ENCODE assay signal across 30 mouse cellular contexts in the genomic region with DNA sequence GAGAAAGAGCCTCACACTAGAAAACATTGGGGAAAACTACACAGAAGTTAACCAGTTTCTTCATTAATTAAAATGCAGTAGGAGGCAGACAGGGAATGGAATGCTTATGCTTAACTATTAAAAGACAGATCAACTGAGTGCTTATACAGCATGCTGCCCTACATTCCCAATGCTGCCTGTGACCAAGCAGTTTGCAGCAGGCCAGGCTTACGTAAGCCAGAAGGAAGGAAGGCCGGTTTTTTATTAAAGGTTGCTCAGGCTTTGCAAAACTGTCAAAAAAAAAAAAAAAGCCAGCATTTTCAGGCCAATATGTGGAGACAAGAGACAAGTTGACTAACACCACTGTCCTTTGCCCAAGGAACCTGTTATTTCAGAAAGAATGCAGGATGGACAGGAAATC. TPM values are rescaled to one million over a fixed set of nuclear protein-coding genes. Genes with fewer than 3 reads are reported as not detected.
A peak's percentile ranks its signal among the peaks of the same experiment; 100 is the strongest.
DNase-seq lines count a peak whose midpoint lies in the region; ATAC-seq and TF ChIP-seq lines count a peak whose summit lies in the region.
"Had no signal": no experiment of that assay in that cellular context is flagged by ENCODE, and none has a peak within 500 bp of the region (broad histone marks: within the 10 kb centered on the region; RNA-seq: fewer than 3 reads in every experiment).

No protein-coding gene starts in this region.

- peaks cover 24% of the 10 kb centered on the region for H3K36me3 ChIP-seq in kidney, adult 2 months (ENCODE audit: control insufficient read depth, insufficient read depth, low read length)
- H3K36me3 ChIP-seq in heart, adult 2 months (ENCODE audit: control insufficient read depth, insufficient read depth, low read length), result peaks cover 12% of the 10 kb centered on the region

- no peaks in the 10 kb centered on the region for H3K27me3 ChIP-seq in kidney, adult 2 months (replicated peaks; ENCODE audit: control insufficient read depth, insufficient read depth, low read length)
- H3K27me3 ChIP-seq in heart, adult 2 months (ENCODE audit: control insufficient read depth, insufficient read depth, low read length), result no peaks in the 10 kb centered on the region
- H3K27me3 ChIP-seq: embryonic facial prominence, embryonic 13.5 days; forebrain, embryonic 12.5 days; heart, embryonic 13.5 days had no signal

- no peak for TF ChIP-seq CTCF in kidney, adult 2 months (conservative IDR thresholded peaks at IDR 0.05; ENCODE audit: insufficient read depth, insufficient read length, low read depth, low read length)
- no peak for TF ChIP-seq CTCF in heart, adult 2 months (IDR thresholded peaks at IDR 0.05)

- no peak overlapping the region for H3K4me3 ChIP-seq in kidney, adult 2 months (ENCODE audit: insufficient read depth, low read depth, low read length)
- no peak overlapping the region for H3K4me3 ChIP-seq in heart, adult 2 months
- H3K4me3 ChIP-seq: embryonic facial prominence, embryonic 10.5 days; embryonic facial prominence, embryonic 13.5 days; erythroblast, embryonic 14.5 days; forebrain, embryonic 12.5 days; heart, embryonic 13.5 days had no signal

- no peaks in the 10 kb centered on the region for H3K79me2 ChIP-seq in heart, adult 2 months (replicated peaks; ENCODE audit: control insufficient read depth, insufficient read depth, low read length)

- no peak overlapping the region for H3K9ac ChIP-seq in heart, adult 2 months (ENCODE audit: low read depth, low read length)
- H3K9ac ChIP-seq: embryonic facial prominence, embryonic 13.5 days; forebrain, embryonic 12.5 days; heart, embryonic 13.5 days; hindbrain, embryonic 14.5 days had no signal

- peak; percentile 65; the same call in 1 of the 2 replicates for ATAC-seq in megakaryocyte progenitor cell, adult 5-6 weeks (replicated peaks; ENCODE audit: poor library complexity)
- ATAC-seq: activated CD4-positive, CD25-positive, alpha-beta regulatory T cell, adult 4 months; CD4-positive, CD25-positive, alpha-beta regulatory T cell, adult 4 months; forebrain, embryonic 16.5 days; hindbrain, postnatal 0 days; inflammation-experienced regulatory T-cells, adult 6 months had no signal

- no peak overlapping the region for H3K27ac ChIP-seq in kidney, adult 2 months (ENCODE audit: insufficient read depth, low read depth, low read length)
- H3K27ac ChIP-seq in heart, adult 2 months, result no peak overlapping the region
- H3K27ac ChIP-seq: embryonic facial prominence, embryonic 10.5 days; embryonic facial prominence, embryonic 13.5 days; forebrain, embryonic 12.5 days; heart, embryonic 13.5 days; hindbrain, embryonic 14.5 days; hindbrain, postnatal 0 days had no signal

- TF ChIP-seq POLR2A in kidney, adult 2 months (IDR thresholded peaks at IDR 0.05; ENCODE audit: low read depth, low read length), result no peak
- TF ChIP-seq POLR2A in heart, adult 2 months (IDR thresholded peaks at IDR 0.05; ENCODE audit: insufficient read depth, low read depth, low read length), result no peak

- 62% methylated on average over 2 of the region's 2 CpGs for WGBS in kidney, adult 2 months
- WGBS in heart, adult 2 months, result 77% methylated on average over 2 of the region's 2 CpGs

- no peak for TF ChIP-seq EP300 in heart, adult 2 months (IDR thresholded peaks at IDR 0.05; ENCODE audit: insufficient read depth, low read depth, low read length)

- intact Hi-C loops in heart, adult 2 months (cut with DNase I), result no loop called here

- DNase-seq in kidney, adult 2 months, result peak; percentile 37
- DNase-seq in kidney, adult 18-20 months, result no peak
- DNase-seq in 416B (ENCODE audit: low read depth), result peak; percentile 40
- DNase-seq in adipocyte (ENCODE audit: low spot score), result peak; percentile 45
- DNase-seq in embryo, embryonic 10.5 days (ENCODE audit: low spot score), result no peak
- no peak for DNase-seq in heart, adult 2 months
- DNase-seq: adrenal gland, postnatal 10 days; adrenal gland, postnatal 36 days; cerebellum, adult 11 months; cerebellum, adult 2 months; cerebellum, adult 9-11 months; cerebellum, postnatal 25 days; embryo, embryonic 11 days; gastrocnemius, postnatal 10 days; gastrocnemius, postnatal 36 days; heart, adult 11 months; heart, postnatal 14 days; heart, postnatal 4 days had no signal

- peaks cover 3% of the 10 kb centered on the region; the same call in 1 of the 2 replicates for H3K4me1 ChIP-seq in kidney, adult 2 months (ENCODE audit: control insufficient read depth, insufficient read depth, low read length)
- no peaks in the 10 kb centered on the region for H3K4me1 ChIP-seq in heart, adult 2 months (ENCODE audit: control insufficient read depth, insufficient read depth, low read length)
- H3K4me1 ChIP-seq: embryonic facial prominence, embryonic 10.5 days; embryonic facial prominence, embryonic 13.5 days; forebrain, embryonic 12.5 days; heart, embryonic 13.5 days had no signal

RNA-seq across cellular contexts. Expression of gene Crot, which starts 26.4 kb away (rescaled TPM):
- polyA plus RNA-seq in kidney, adult 2 months (2012; rRNA removed), result 39.7 and 43.5 TPM in 2 replicates
- 27.5 and 28.5 TPM in 2 replicates for total RNA-seq in megakaryocyte progenitor cell, adult 5-6 weeks (2015)
- total RNA-seq in megakaryocyte progenitor cell, adult 5-6 weeks (2017), result 36.1 and 44.7 TPM in 2 replicates
- 10 to 100 TPM; 18.8 to 21.6 TPM for total RNA-seq in heart, adult 2 months (2021)
- 8.6 and 16.2 TPM in 2 replicates for polyA plus RNA-seq in heart, adult 2 months (2012; rRNA removed)

Comparison
In these comparisons a context has a peak if more than half of its experiments do, and no peak if none do; other contexts are left out.
1. DNase-seq: peak in kidney, adult 2 months (single experiment), 416B (single experiment) and adipocyte (single experiment); none in kidney, adult 18-20 months (single experiment), embryo, embryonic 10.5 days (single experiment) and heart, adult 2 months (0 of 2).